Mouse (Mus musculus): ENCODE data around the gene Bsn. TPM values are rescaled to one million over a fixed set of nuclear protein-coding genes. Genes with fewer than 3 reads are reported as not detected.

Gene Bsn
- total RNA-seq, 2 experiments from 2014 or later: 243 to 246 TPM

Small RNA genes lying within 50 kb of the gene (microRNA-seq; reads per million reads assigned to microRNA genes)
- gene Gm47303 (0 reads per million in 2 experiments), gene Mir7088 (0 reads per million in 2 experiments)

Other genes starting within 250 kb of the Bsn start
- gene Traip, start 240.2 kb downstream of the Bsn start, total RNA-seq (2021): 1 to 10 TPM; 7.5 to 9.1 TPM
- gene Uba7, start 214.9 kb downstream of the Bsn start, total RNA-seq (2021): 1 to 10 TPM; 4.3 to 5.0 TPM
- under 1 TPM in 1 of 2 experiments, not detected in 1; 0.40 TPM for gene Gm20661, start 207.3 kb downstream of the Bsn start, total RNA-seq (2021)
- 1 to 10 TPM; 4.0 to 4.5 TPM for gene Inka1, start 204.5 kb downstream of the Bsn start, total RNA-seq (2021)
- 1 to 10 TPM in 1 of 2 experiments, under 1 TPM in 1; 0.68 to 2.1 TPM for gene Cdhr4, start 197.9 kb downstream of the Bsn start, total RNA-seq (2021)
- gene Gm20662, start 194.0 kb downstream of the Bsn start, total RNA-seq (2021): 1 to 10 TPM; 6.1 to 9.5 TPM
- gene Ip6k1, start 187.9 kb downstream of the Bsn start, total RNA-seq (2021): 100 to 1,000 TPM; 199 to 224 TPM
- 10 to 100 TPM; 18.1 to 20.2 TPM for gene Gmppb, start 141.1 kb downstream of the Bsn start, total RNA-seq (2021)
- 1 to 10 TPM; 1.2 to 1.7 TPM for gene Amigo3, start 137.2 kb downstream of the Bsn start, total RNA-seq (2021)
- gene Mst1, start 109.9 kb downstream of the Bsn start, total RNA-seq (2021): not detected
- gene Rnf123, start 107.0 kb downstream of the Bsn start, total RNA-seq (2021): 10 to 100 TPM; 83.8 to 86.7 TPM
- 10 to 100 TPM; 29.2 to 32.2 TPM for gene Apeh, start 95.8 kb downstream of the Bsn start, total RNA-seq (2021)
- gene Dag1, start 73.6 kb upstream of the Bsn start, total RNA-seq (2021): 10 to 100 TPM; 79.2 to 85.8 TPM
- gene Nicn1, start 100.0 kb upstream of the Bsn start, total RNA-seq (2021): 100 to 1,000 TPM; 140 to 145 TPM
- 10 to 100 TPM; 29.8 to 32.8 TPM for gene Amt, start 106.5 kb upstream of the Bsn start, total RNA-seq (2021)
- gene Rhoa, start 115.7 kb upstream of the Bsn start, total RNA-seq (2021): 100 to 1,000 TPM; 159 to 170 TPM
- 10 to 100 TPM; 30.3 to 32.0 TPM for gene Tcta, start 115.8 kb upstream of the Bsn start, total RNA-seq (2021)
- 100 to 1,000 TPM in 1 of 2 experiments, 10 to 100 TPM in 1; 99.8 to 110 TPM for gene Gpx1, start 148.5 kb upstream of the Bsn start, total RNA-seq (2021)
- 100 to 1,000 TPM; 123 to 125 TPM for gene Usp4, start 157.5 kb upstream of the Bsn start, total RNA-seq (2021)
- gene 1700102P08Rik, start 202.4 kb upstream of the Bsn start, total RNA-seq (2021): 1 to 10 TPM; 3.4 to 3.8 TPM
- gene Ccdc36, start 238.1 kb upstream of the Bsn start, total RNA-seq (2021): under 1 TPM; 0.23 TPM
- gene BC048562, start 246.1 kb upstream of the Bsn start, total RNA-seq (2021): not detected